Comparison of ENCODE assay signal across 27 mouse cellular contexts in the genomic region with DNA sequence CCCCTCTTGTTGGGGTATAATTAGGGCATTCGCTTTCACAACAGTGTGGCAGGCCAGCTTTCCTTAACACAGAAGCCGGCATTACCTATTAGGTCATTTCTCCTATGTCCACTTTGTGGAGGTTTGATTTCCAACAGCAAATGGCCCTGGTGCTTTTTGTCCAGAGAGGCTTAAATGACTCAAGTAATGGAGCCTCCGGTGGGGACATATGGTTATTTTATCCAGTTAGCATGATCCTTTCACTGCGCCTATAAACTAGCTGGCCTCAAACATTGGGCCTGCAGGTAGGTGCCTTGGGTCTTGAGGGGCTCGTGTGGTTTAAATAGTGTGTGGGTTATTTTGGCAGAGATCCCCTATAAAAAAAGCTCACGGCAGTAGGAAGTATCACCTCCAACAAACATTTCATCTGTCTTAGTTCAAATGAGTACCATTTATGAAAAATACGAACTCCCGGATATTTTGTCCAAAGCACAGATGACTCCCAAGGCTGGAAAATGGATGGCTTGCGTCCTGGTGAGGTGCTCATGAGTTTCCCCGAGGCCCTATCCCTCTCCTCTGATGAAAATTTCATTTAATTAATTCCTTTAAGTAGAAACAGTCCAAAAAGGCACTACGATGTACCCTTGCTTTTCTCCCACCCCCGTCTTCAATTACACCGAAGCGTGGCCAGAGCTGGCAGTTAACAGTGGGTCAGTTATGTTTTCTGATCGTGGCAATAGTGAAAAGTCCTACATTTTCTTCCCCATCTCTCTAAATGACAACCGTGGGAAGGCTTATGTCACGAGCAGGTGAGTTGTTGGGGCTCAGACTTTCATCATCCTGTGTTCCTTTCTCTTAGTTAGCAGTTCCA.
DNase-seq lines count a peak whose midpoint lies in the region; ATAC-seq and TF ChIP-seq lines count a peak whose summit lies in the region.
"Had no signal": no experiment of that assay in that cellular context is flagged by ENCODE, and none has a peak within 500 bp of the region (broad histone marks: within the 10 kb centered on the region; RNA-seq: fewer than 3 reads in every experiment).

No protein-coding gene starts in this region.

- TF ChIP-seq POLR2A in cerebellum, adult 2 months (IDR thresholded peaks at IDR 0.05; ENCODE audit: borderline replicate concordance, insufficient read depth, low read length) = no peak

- no peak for ATAC-seq in hindbrain, postnatal 0 days
- ATAC-seq in hindbrain, embryonic 11.5 days (ENCODE audit: low FRiP score) = no peak
- ATAC-seq in monocyte, adult 5-6 weeks (replicated peaks; ENCODE audit: insufficient number of reproducible peaks, low FRiP score, low TSS enrichment, poor library complexity, severe bottlenecking) = no peak
- ATAC-seq: CD4-positive, CD25-positive, alpha-beta regulatory T cell, adult 4 months; forebrain, embryonic 15.5 days; inflammation-experienced regulatory T-cells, adult 6 months; midbrain, embryonic 13.5 days had no signal

- peak overlapping the region; percentile 31; the same call in 1 of the 2 replicates for H3K9ac ChIP-seq in hindbrain, postnatal 0 days (replicated peaks; ENCODE audit: low read length)
- no peak overlapping the region for H3K9ac ChIP-seq in hindbrain, embryonic 11.5 days (ENCODE audit: low read depth, low read length)
- H3K9ac ChIP-seq: embryonic facial prominence, embryonic 15.5 days; forebrain, embryonic 15.5 days; limb, embryonic 13.5 days; liver, embryonic 14.5 days; lung, embryonic 15.5 days; midbrain, embryonic 13.5 days; neural tube, embryonic 12.5 days had no signal

- H3K4me2 ChIP-seq in hindbrain, postnatal 0 days (ENCODE audit: low read depth, low read length) = peak overlapping the region; percentile 22
- H3K4me2 ChIP-seq in hindbrain, embryonic 11.5 days (replicated peaks; ENCODE audit: low read depth, low read length) = no peak overlapping the region
- H3K4me2 ChIP-seq: embryonic facial prominence, embryonic 15.5 days; forebrain, embryonic 15.5 days; limb, embryonic 13.5 days; lung, embryonic 15.5 days; midbrain, embryonic 13.5 days; neural tube, embryonic 12.5 days had no signal

- peak overlapping the region; percentile 33 for H3K4me3 ChIP-seq in cerebellum, adult 2 months (replicated peaks; ENCODE audit: insufficient read depth, low read depth, low read length)
- no peak overlapping the region for H3K4me3 ChIP-seq in hindbrain, postnatal 0 days (ENCODE audit: low read length)
- no peak overlapping the region for H3K4me3 ChIP-seq in hindbrain, embryonic 11.5 days (ENCODE audit: low read depth, low read length)
- no peak overlapping the region for H3K4me3 ChIP-seq in limb, embryonic 10.5 days
- H3K4me3 ChIP-seq: embryonic facial prominence, embryonic 15.5 days; forebrain, embryonic 15.5 days; heart, adult 2 months; limb, embryonic 13.5 days; lung, embryonic 15.5 days; megakaryocyte, embryonic 14.5 days; midbrain, embryonic 13.5 days; neural tube, embryonic 12.5 days had no signal

- TF ChIP-seq CTCF in cerebellum, adult 2 months (IDR thresholded peaks at IDR 0.05; ENCODE audit: borderline replicate concordance, insufficient read depth, low read depth, low read length) = no peak
- no peak for TF ChIP-seq CTCF in hindbrain, postnatal 0 days (IDR thresholded peaks at IDR 0.05; ENCODE audit: low read depth)

- peak; percentile 67 to 71 for DNase-seq in cerebellum, adult 2 months
- DNase-seq in cerebellum, adult 11 months = no peak
- no peak for DNase-seq in hindbrain, postnatal 0 days (ENCODE audit: low spot score)
- DNase-seq in hindbrain, embryonic 11.5 days (ENCODE audit: low spot score) = no peak
- DNase-seq in cerebellum, adult 9-10 months = peak; percentile 79
- peak; percentile 29 for DNase-seq in limb, embryonic 10.5 days (ENCODE audit: low spot score)
- DNase-seq: adrenal gland, postnatal 25 days; gastrocnemius, postnatal 14 days; heart, adult 2 months; heart, postnatal 4 days; kidney, adult 8-10 months; kidney, postnatal 10 days; lung, postnatal 36 days; retina, postnatal 1 day; right cerebral cortex, postnatal 25 days; spleen, adult 18-20 months had no signal

- WGBS in cerebellum, adult 2 months = 10% methylated on average over 17 of the region's 17 CpGs
- 64% methylated on average over 17 of the region's 17 CpGs for WGBS in hindbrain, postnatal 0 days
- 91% methylated on average over 17 of the region's 17 CpGs for WGBS in hindbrain, embryonic 11.5 days
- WGBS in limb, embryonic 10.5 days = 78% methylated on average over 17 of the region's 17 CpGs

- no peaks in the 10 kb centered on the region for H3K36me3 ChIP-seq in hindbrain, postnatal 0 days (ENCODE audit: insufficient read depth, low read length)
- H3K36me3 ChIP-seq in hindbrain, embryonic 11.5 days (ENCODE audit: control insufficient read depth, insufficient read depth, low read length) = no peaks in the 10 kb centered on the region
- H3K36me3 ChIP-seq in limb, embryonic 10.5 days = no peaks in the 10 kb centered on the region
- H3K36me3 ChIP-seq: embryonic facial prominence, embryonic 15.5 days; forebrain, embryonic 15.5 days; limb, embryonic 13.5 days; lung, embryonic 15.5 days; midbrain, embryonic 13.5 days; neural tube, embryonic 12.5 days had no signal

- H3K27ac ChIP-seq in cerebellum, adult 2 months (ENCODE audit: insufficient read depth, low read length) = peak overlapping the region; percentile 93
- H3K27ac ChIP-seq in hindbrain, postnatal 0 days = peak overlapping the region; percentile 52
- no peak overlapping the region for H3K27ac ChIP-seq in hindbrain, embryonic 11.5 days (ENCODE audit: low read depth, low read length)
- H3K27ac ChIP-seq in limb, embryonic 10.5 days = no peak overlapping the region
- H3K27ac ChIP-seq: embryonic facial prominence, embryonic 15.5 days; forebrain, embryonic 15.5 days; heart, adult 2 months; limb, embryonic 13.5 days; liver, embryonic 14.5 days; lung, embryonic 15.5 days; midbrain, embryonic 13.5 days; neural tube, embryonic 12.5 days had no signal

- peaks cover 23% of the 10 kb centered on the region; the same call in 1 of the 2 replicates for H3K4me1 ChIP-seq in cerebellum, adult 2 months (ENCODE audit: control insufficient read depth, insufficient read depth, low read length)
- no peaks in the 10 kb centered on the region for H3K4me1 ChIP-seq in hindbrain, postnatal 0 days (ENCODE audit: insufficient read depth, low read length)
- 0 out of 2 replicates have a peak, but pooled peaks cover 3% of the 10 kb centered on the region for H3K4me1 ChIP-seq in hindbrain, embryonic 11.5 days (replicated peaks; ENCODE audit: control insufficient read depth, insufficient read depth, low read length)
- peaks cover 57% of the 10 kb centered on the region for H3K4me1 ChIP-seq in limb, embryonic 10.5 days
- H3K4me1 ChIP-seq: embryonic facial prominence, embryonic 15.5 days; lung, embryonic 15.5 days; megakaryocyte, embryonic 14.5 days had no signal

- no peaks in the 10 kb centered on the region for H3K9me3 ChIP-seq in hindbrain, postnatal 0 days (ENCODE audit: low read length)
- H3K9me3 ChIP-seq in hindbrain, embryonic 11.5 days (ENCODE audit: control insufficient read depth, low read length) = no peaks in the 10 kb centered on the region
- no peaks in the 10 kb centered on the region for H3K9me3 ChIP-seq in limb, embryonic 10.5 days (replicated peaks)
- H3K9me3 ChIP-seq: embryonic facial prominence, embryonic 15.5 days; forebrain, embryonic 15.5 days; limb, embryonic 13.5 days; lung, embryonic 15.5 days; megakaryocyte, embryonic 14.5 days; midbrain, embryonic 13.5 days; neural tube, embryonic 12.5 days had no signal

- H3K27me3 ChIP-seq in cerebellum, adult 2 months (ENCODE audit: control insufficient read depth, insufficient read depth, low read length) = no peaks in the 10 kb centered on the region
- H3K27me3 ChIP-seq in hindbrain, postnatal 0 days (ENCODE audit: insufficient read depth, low read length) = peaks cover 8% of the 10 kb centered on the region; the same call in 1 of the 2 replicates
- no peaks in the 10 kb centered on the region for H3K27me3 ChIP-seq in hindbrain, embryonic 11.5 days (ENCODE audit: control insufficient read depth, insufficient read depth, low read length)
- H3K27me3 ChIP-seq in limb, embryonic 10.5 days (ENCODE audit: low read depth, poor library complexity, severe bottlenecking) = no peaks in the 10 kb centered on the region
- H3K27me3 ChIP-seq: embryonic facial prominence, embryonic 15.5 days; lung, embryonic 15.5 days; megakaryocyte, embryonic 14.5 days had no signal

Comparison
In these comparisons a context has a peak if more than half of its experiments do, and no peak if none do; other contexts are left out.
1. DNase-seq: peak in cerebellum, adult 2 months (2 of 2), cerebellum, adult 9-10 months (single experiment) and limb, embryonic 10.5 days (single experiment); none in cerebellum, adult 11 months (single experiment), hindbrain, postnatal 0 days (single experiment) and hindbrain, embryonic 11.5 days (single experiment).
2. H3K27ac ChIP-seq: peak in cerebellum, adult 2 months (single experiment) and hindbrain, postnatal 0 days (single experiment); none in hindbrain, embryonic 11.5 days (single experiment) and limb, embryonic 10.5 days (single experiment).